Mouse (Mus musculus) E14TG2a.4 (cell line): ENCODE measurements at regions not wholly inside any gene's neighbourhood (a gene's known extent, or its start where the extent isn't known, plus 50 kb on each side); places are given as distances from the start of the nearest gene placed in this dataset.

Source experiments
- CTCF ChIP-seq: conservative IDR thresholded peaks from 2 replicates; pipeline ENCODE4 v1.5.1; 2014; ENCODE audit warnings: low read length
- NANOG ChIP-seq: IDR thresholded peaks from 2 replicates; pipeline ENCODE4 v1.6.1; 2014; ENCODE audit warnings: borderline replicate concordance, low read length, mixed read lengths

GRCm38 (mm10) chr15:59180076-59180475 is 291.0 kb downstream of the Gm49356 start:
- TF ChIP-seq CTCF (no peak), NANOG (no peak)
